Mouse (Mus musculus) kidney, adult 2 months (tissue): ENCODE measurements around the gene Cd40.

Experiments
- CTCF ChIP-seq: fragments of 200-500 bp; conservative IDR thresholded peaks from 2 replicates; pipeline ENCODE4 v1.5.1; 2011; ENCODE audit warnings: low read depth, mild to moderate bottlenecking, control low read depth, low read length, moderate library complexity, mixed read lengths; ENCODE audit not compliant: insufficient read depth, insufficient read length
- POLR2A ChIP-seq: fragments of 200-500 bp; IDR thresholded peaks from one replicate; pipeline ENCODE4 v1.6.1; 2011; ENCODE audit warnings: low read depth, low read length, control low read depth

DNA sequence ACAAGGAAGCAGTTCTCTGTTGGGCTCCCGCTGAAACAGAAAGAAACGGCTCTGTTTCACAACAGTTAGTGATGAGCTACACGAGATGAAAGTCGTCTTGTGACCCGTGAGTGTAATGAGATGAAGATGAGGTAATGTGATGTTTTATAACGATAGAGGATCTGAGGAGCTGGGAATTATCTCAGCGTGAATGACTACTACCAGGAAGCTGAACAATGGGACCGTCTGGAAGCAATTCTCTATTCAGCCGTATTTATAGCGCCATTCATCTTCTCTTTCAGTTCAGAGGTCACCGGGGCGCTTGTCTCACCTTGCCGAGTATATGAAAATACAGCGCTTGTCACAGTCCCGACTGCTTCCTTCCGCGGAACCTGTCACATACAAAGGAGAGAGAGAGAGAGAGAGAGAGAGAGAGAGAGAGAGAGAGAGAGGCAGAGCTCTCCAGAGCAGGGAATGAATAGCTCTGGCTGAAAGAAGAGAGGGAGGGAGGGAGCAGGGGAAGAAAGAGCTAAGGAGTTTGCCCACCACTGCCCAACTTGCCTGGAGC lies 12.3 kb upstream of the Cd40 start:
- TF ChIP-seq POLR2A (no peak), CTCF (no peak)
